Mouse (Mus musculus) embryonic facial prominence, embryonic 12.5 days (tissue): ENCODE data around the gene Rfx7. TPM values are rescaled to one million over a fixed set of nuclear protein-coding genes. Genes with fewer than 3 reads are reported as not detected.
"Not testable (repeated sequence)": the region's sequence is repeated elsewhere in the genome, so short reads cannot be mapped to it uniquely, and the experiment has no call there.

ENCODE experiments used
- ATAC-seq: fragments of 200-750 bp; cut with Nextera tagmentation; 2 replicates; pipeline ENCODE4 v1.8.0; 2017; ENCODE audit not compliant: insufficient number of reproducible peaks, insufficient read depth, low FRiP score, low TSS enrichment
- H3K27ac ChIP-seq: fragments of 300-500 bp; sonication (generic); 2 replicates; pipeline ENCODE4 v1.5.1; 2016; ENCODE audit warnings: mild to moderate bottlenecking
- H3K27me3 ChIP-seq: fragments of 300-500 bp; sonication (generic); 2 replicates; pipeline ENCODE4 v1.6.1; 2016; ENCODE audit warnings: mild to moderate bottlenecking, moderate library complexity
- H3K36me3 ChIP-seq: fragments of 300-500 bp; sonication (generic); 2 replicates; pipeline ENCODE4 v1.6.1; 2016; ENCODE audit warnings: mild to moderate bottlenecking
- H3K4me1 ChIP-seq: fragments of 300-500 bp; sonication (generic); 2 replicates; pipeline ENCODE4 v1.6.1; 2016
- H3K4me2 ChIP-seq: fragments of 300-500 bp; sonication (generic); replicated peaks from 2 replicates; pipeline ENCODE4 v1.6.1; 2016; ENCODE audit warnings: mild to moderate bottlenecking, moderate library complexity
- H3K4me3 ChIP-seq: fragments of 300-500 bp; sonication (generic); 2 replicates; pipeline ENCODE4 v1.5.1; 2016; ENCODE audit warnings: mild to moderate bottlenecking
- H3K9ac ChIP-seq: fragments of 300-500 bp; sonication (generic); 2 replicates; pipeline ENCODE4 v1.6.1; 2016; ENCODE audit warnings: mild to moderate bottlenecking, moderate library complexity
- H3K9me3 ChIP-seq: fragments of 300-500 bp; sonication (generic); 2 replicates; pipeline ENCODE4 v1.6.1; 2016; ENCODE audit warnings: mild to moderate bottlenecking, moderate library complexity
- WGBS: fragments of 180-500 bp; shearing (Covaris S2); methylation state at CpG from one replicate; pipeline ENCODE4 v1.1.7; 2016; 5-methylcytosine and 5-hydroxymethylcytosine counted together
- polyA plus RNA-seq: library from polyadenylated mRNA; unstranded; fragments of >200 nt; fragmentation: Nextera tagmentation; extraction: Ambion mirVana; gene quantifications from 2 replicates; pipeline ENCODE4 v1.2.1, GENCODE M21; 2016

Rfx7 gene
- polyA plus RNA-seq, 1 experiment from 2014 or later: 14.6 TPM

DNA sequence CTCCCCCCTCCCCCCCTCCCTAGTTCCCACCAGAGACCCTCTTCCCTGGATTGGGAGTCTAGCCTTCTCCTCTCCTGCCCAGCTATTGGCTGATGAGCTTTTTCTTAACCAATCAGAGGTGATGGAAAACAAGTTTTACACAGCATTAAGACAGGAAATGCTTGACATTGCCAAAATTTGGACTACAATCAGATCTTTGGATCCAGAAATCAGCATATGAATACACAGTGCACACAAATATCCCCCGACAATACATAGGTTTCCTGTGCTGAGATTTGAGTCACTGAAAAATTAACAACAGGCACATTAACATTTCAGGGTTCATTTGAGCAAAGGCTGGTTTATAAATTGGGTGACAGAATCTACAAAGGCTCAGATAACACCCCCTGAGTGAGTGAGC is 125.7 kb downstream of the Rfx7 start:
- Histone ChIP-seq H3K9me3 (no peaks in the 10 kb centered on the region), H3K4me2 (no peak overlapping the region), H3K4me3 (no peak overlapping the region), H3K27ac (no peak overlapping the region), H3K9ac (no peak overlapping the region), H3K27me3 (no peaks in the 10 kb centered on the region), H3K4me1 (peaks cover 32% of the 10 kb centered on the region), H3K36me3 (no peaks in the 10 kb centered on the region)
- 78% methylated on average over 1 of the region's 1 CpGs for WGBS
- ATAC-seq: no peak

DNA sequence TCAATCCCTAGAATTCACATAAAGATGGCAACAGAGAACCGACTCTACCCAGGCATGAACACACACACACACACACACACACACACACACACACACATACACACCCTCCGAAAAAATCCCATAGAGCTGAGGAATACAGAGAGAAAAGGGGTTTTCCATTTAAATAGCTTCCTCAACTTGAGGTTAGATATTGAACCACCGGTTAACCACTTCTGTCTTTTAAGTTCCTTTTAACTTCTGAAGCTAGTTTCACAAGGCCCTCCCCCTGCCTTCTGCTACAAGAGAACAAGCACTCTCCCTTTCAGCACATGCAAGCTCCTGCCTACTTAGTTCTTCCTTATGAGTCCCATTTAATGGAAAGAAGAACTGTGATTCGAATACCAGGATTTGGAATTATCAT is 128.1 kb downstream of the Rfx7 start:
- Histone ChIP-seq H3K36me3 (peaks cover 12% of the 10 kb centered on the region), H3K4me3 (no peak overlapping the region), H3K27me3 (no peaks in the 10 kb centered on the region), H3K9ac (no peak overlapping the region), H3K9me3 (no peaks in the 10 kb centered on the region), H3K27ac (no peak overlapping the region), H3K4me1 (peaks cover 31% of the 10 kb centered on the region), H3K4me2 (no peak overlapping the region)
- ATAC-seq: no peak
- 78% methylated on average over 4 of the region's 4 CpGs for WGBS

GRCm38 (mm10) chr9:72660911-72661310 is 128.9 kb downstream of the Rfx7 start:
- ATAC-seq: no peak
- Histone ChIP-seq H3K4me3 (no peak overlapping the region), H3K9ac (peak overlapping the region; percentile 2; the same call in 1 of the 2 replicates), H3K9me3 (no peaks in the 10 kb centered on the region), H3K4me2 (no peak overlapping the region), H3K4me1 (peaks cover 30% of the 10 kb centered on the region), H3K36me3 (peaks cover 19% of the 10 kb centered on the region), H3K27me3 (no peaks in the 10 kb centered on the region), H3K27ac (peak overlapping the region; percentile 100)
- WGBS: 47% methylated on average over 1 of the region's 1 CpGs

- Histone ChIP-seq H3K9ac (peak overlapping the region; percentile 99), H3K36me3 (peaks cover 19% of the 10 kb centered on the region), H3K4me3 (peak overlapping the region; percentile 92), H3K4me2 (peak overlapping the region; percentile 96), H3K27ac (peak overlapping the region; percentile 100), H3K4me1 (peaks cover 30% of the 10 kb centered on the region), H3K27me3 (no peaks in the 10 kb centered on the region), H3K9me3 (no peaks in the 10 kb centered on the region)
- WGBS: under 1% methylated on average over 13 of the region's 13 CpGs
- no peak for ATAC-seq
These were observed 129.5 kb downstream of the Rfx7 start for GRCm38 (mm10) chr9:72661561-72661894.

DNA sequence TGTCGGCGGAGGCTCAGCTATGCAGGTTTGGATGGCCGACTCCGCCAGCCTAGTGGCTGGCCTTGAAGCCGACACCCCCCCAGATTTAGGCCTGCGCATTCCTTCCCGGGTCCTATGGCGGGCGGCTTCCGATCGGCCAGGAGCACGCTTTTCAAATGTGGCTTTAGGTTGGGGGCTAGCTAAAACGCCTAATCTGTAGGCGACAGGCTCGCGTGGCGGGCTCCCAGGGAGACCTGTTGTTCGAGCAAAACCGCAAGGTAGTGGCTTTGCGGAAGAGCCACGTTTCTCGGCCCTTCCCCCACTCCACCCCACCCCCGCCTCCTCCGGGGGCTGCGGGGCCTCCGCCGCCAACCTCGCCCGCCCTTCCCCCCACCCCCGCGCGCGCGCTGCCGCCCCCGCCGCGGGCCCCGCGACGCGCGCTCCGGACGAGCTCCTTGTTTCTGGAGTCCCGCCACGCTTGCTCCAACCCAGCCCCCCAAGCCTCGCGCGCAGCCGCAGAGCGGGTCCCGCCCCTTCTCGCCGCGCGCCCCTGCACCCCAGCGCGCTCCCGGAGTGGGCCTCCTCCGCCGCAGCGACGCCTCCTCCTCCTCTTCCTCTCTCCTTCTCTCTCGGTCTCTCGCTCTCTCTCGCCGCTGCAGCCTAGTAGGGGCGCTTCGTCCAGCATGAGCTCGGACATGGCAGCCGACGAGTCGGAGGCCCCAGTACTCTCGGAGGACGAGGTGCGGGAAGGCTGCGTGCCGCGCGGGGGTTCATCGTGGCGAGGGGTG is 130.0 kb downstream of the Rfx7 start, which contains the start of gene Nedd4:
Gene Nedd4, plus strand, starts transcription at position 452 of the 767 bp plus-strand sequence.
- peaks cover 23% of the 10 kb centered on the region for H3K36me3 ChIP-seq
- H3K9ac ChIP-seq: peak within 1 kb of the TSS; percentile 99
- WGBS: 1% methylated on average over 75 of the region's 83 CpGs
- ATAC-seq: peak; percentile 90
- H3K27ac ChIP-seq: peak within 1 kb of the TSS; percentile 100
- no peaks in the 10 kb centered on the region for H3K27me3 ChIP-seq
- no peaks in the 10 kb centered on the region for H3K9me3 ChIP-seq
- H3K4me2 ChIP-seq: peak within 1 kb of the TSS; percentile 96
- peaks cover 30% of the 10 kb centered on the region for H3K4me1 ChIP-seq
- H3K4me3 ChIP-seq: peak within 1 kb of the TSS; percentile 92

- peak overlapping the region; percentile 96 for H3K4me2 ChIP-seq
- H3K4me1 ChIP-seq: peaks cover 34% of the 10 kb centered on the region
- peaks cover 30% of the 10 kb centered on the region for H3K36me3 ChIP-seq
- ATAC-seq: peak; percentile 44; the same call in 1 of the 2 replicates
- WGBS: under 1% methylated on average over 54 of the region's 55 CpGs
- peak overlapping the region; percentile 100 for H3K27ac ChIP-seq
- no peaks in the 10 kb centered on the region for H3K27me3 ChIP-seq
- no peaks in the 10 kb centered on the region for H3K9me3 ChIP-seq
- peak overlapping the region; percentile 92 for H3K4me3 ChIP-seq
- peak overlapping the region; percentile 99 for H3K9ac ChIP-seq
These were observed 130.9 kb downstream of the Rfx7 start for GRCm38 (mm10) chr9:72662691-72663533.

GRCm38 (mm10) chr9:72663534-72663918 is 131.5 kb downstream of the Rfx7 start:
- 9% methylated on average over 10 of the region's 10 CpGs for WGBS
- peak overlapping the region; percentile 96 for H3K4me2 ChIP-seq
- peak overlapping the region; percentile 99 for H3K9ac ChIP-seq
- H3K9me3 ChIP-seq: no peaks in the 10 kb centered on the region
- H3K27ac ChIP-seq: peak overlapping the region; percentile 100
- H3K36me3 ChIP-seq: peaks cover 30% of the 10 kb centered on the region
- peak overlapping the region; percentile 92 for H3K4me3 ChIP-seq
- no peak for ATAC-seq
- no peaks in the 10 kb centered on the region for H3K27me3 ChIP-seq
- H3K4me1 ChIP-seq: peaks cover 34% of the 10 kb centered on the region

DNA sequence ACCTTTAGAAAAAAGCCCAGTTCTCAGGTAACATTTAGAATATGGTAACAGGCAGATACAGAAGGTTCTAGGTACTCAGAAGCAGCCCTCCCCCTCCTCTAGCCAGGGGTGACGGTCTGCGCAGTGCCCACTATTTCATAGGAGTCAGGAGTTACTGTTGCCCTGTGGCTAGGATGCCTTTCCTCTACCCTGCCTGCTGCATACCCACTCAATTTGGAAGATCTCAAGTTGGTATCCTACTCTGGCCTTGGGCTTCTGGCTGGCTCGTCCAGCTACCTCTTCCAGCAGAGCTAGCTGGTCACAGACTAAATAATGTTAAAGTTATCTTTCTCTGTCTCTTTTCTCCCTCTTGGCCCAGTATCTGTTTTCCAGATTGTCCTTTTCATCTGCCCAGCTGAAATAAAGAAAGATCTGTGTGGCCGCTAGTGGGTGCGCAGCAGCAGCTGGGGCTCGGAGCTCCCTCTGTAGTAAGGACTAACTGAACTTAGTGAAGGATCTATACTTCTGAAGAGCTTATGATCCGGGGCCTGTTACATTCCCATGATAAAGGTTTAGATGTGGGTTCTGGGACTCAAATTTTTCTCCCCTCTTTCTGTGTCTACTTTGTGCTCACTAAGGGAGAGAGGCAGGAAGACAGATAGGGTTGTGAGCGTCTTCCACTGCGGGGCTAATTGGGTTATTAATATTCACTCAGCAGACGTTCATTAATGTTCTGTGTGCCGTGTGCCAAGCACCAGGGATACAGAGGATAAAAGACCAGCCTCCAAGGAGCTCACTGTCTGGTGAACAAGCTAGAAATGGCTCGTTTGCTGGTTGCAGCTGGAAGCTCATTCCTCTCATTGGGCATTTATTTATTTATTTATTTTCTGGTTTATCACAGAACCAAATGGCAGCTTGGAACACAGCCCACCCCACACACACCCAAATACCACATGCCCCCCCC is 132.6 kb downstream of the Rfx7 start:
- H3K4me3 ChIP-seq: peak overlapping the region; percentile 92
- peak overlapping the region; percentile 99 for H3K9ac ChIP-seq
- WGBS: 46% methylated on average over 12 of the region's 12 CpGs
- peaks cover 39% of the 10 kb centered on the region for H3K36me3 ChIP-seq
- no peaks in the 10 kb centered on the region for H3K9me3 ChIP-seq
- no peak for ATAC-seq
- H3K4me1 ChIP-seq: peaks cover 39% of the 10 kb centered on the region
- peak overlapping the region; percentile 71 for H3K27ac ChIP-seq
- no peaks in the 10 kb centered on the region for H3K27me3 ChIP-seq
- peak overlapping the region; percentile 96 for H3K4me2 ChIP-seq

DNA sequence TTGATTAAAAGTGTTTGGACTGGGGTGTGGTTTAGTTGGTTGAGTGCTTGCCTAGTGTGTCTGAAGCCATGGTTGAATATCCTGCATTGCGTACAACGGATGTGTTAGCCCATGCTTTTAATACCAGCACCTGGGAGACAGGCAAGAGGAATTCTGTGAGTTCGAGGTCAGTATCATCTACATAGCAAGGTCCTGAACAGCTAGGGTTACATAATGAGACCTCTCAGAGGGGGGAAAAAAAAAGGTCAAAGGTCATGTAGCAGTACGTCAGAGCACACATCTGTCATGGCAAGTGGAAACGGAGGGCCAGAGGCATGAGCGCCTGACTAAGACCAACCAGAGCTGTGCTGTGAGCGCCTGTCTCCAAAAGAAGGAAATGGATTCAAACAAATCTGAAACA is 133.5 kb downstream of the Rfx7 start:
- 45% methylated on average over 7 of the region's 7 CpGs for WGBS
- Histone ChIP-seq H3K36me3 (peaks cover 46% of the 10 kb centered on the region), H3K27ac (0 out of 2 replicates have a peak overlapping the region, but pooled peaks have one; percentile 26), H3K9ac (0 out of 2 replicates have a peak overlapping the region, but pooled peaks have one; percentile 99), H3K27me3 (no peaks in the 10 kb centered on the region), H3K9me3 (no peaks in the 10 kb centered on the region), H3K4me1 (peaks cover 39% of the 10 kb centered on the region), H3K4me2 (peak overlapping the region; percentile 96), H3K4me3 (peak overlapping the region; percentile 92)
- ATAC-seq: no peak

DNA sequence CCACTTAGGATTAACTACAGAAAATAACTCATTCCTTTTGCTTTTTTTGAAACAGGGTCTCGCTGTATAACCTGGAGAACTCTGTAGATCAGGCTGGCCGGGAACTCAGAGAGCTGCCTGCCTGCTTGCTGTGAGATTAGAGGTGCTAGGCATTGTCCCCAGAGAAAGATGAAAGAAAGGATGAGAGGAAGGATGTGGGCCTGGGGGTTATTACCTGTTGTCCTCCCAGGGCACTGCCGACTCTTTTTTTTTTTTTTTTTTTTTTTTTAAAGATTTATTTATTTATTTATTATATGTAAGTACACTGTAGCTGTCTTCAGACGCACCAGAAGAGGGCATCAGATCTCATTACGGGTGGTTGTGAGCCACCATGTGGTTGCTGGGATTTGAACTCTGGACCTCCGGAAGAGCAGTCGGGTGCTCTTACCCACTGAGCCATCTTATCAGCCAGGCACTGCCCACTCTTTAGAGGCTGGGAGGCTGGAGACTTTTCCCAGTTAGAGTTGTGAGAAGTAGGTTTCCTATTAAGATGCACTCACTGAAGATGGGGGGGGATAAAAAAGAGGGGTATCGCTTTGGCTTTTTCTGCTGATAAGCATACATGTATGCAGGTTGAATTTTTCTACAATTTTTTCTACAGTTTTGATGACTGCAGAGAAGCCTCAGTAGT is 134.4 kb downstream of the Rfx7 start:
- H3K27me3 ChIP-seq, H3K9me3 ChIP-seq, ATAC-seq, H3K27ac ChIP-seq, H3K4me2 ChIP-seq, H3K9ac ChIP-seq, H3K4me3 ChIP-seq: not testable (repeated sequence)
- WGBS: 78% methylated on average over 6 of the region's 8 CpGs
- Histone ChIP-seq H3K4me1 (peaks cover 36% of the 10 kb centered on the region), H3K36me3 (peaks cover 51% of the 10 kb centered on the region)
